Mouse (Mus musculus) lung, adult 2 months (tissue): ENCODE measurements at regions not wholly inside any gene's neighbourhood (a gene's known extent, or its start where the extent isn't known, plus 50 kb on each side); places are given as distances from the start of the nearest gene placed in this dataset.

Experiments
- DNase-seq: peaks from one replicate; pipeline ENCODE4 v3.0.0; 2022
- H3K4me1 ChIP-seq: fragments of 200-500 bp; 2 replicates; pipeline ENCODE4 v1.6.1; 2011; ENCODE audit warnings: low read length; ENCODE audit not compliant: control insufficient read depth, insufficient read depth
- H3K4me3 ChIP-seq: fragments of 200-500 bp; replicated peaks from 2 replicates; pipeline ENCODE3; 2011; ENCODE audit warnings: low read depth, mild to moderate bottlenecking, control low read depth, low read length; ENCODE audit errors: extremely low read depth
- CTCF ChIP-seq: fragments of 200-500 bp; IDR thresholded peaks from 2 replicates; pipeline ENCODE4 v1.5.1; 2011; ENCODE audit warnings: mild to moderate bottlenecking, low read length, control low read depth; ENCODE audit not compliant: insufficient read depth
- POLR2A ChIP-seq: fragments of 200-500 bp; IDR thresholded peaks from 2 replicates; pipeline ENCODE4 v1.6.1; 2011; ENCODE audit warnings: low read depth, mild to moderate bottlenecking, control low read depth, low read length, borderline replicate concordance; ENCODE audit errors: extremely low read depth
- WGBS: fragments of 180-500 bp; shearing (Covaris S2); methylation state at CpG from one replicate; pipeline ENCODE4 v1.1.7; 2018; 5-methylcytosine and 5-hydroxymethylcytosine counted together

- WGBS: 52% methylated on average over 4 of the region's 4 CpGs
- no peaks in the 10 kb centered on the region for H3K4me1 ChIP-seq
- no peak overlapping the region for H3K4me3 ChIP-seq
- no peak for DNase-seq
- TF ChIP-seq CTCF: no peak
- TF ChIP-seq POLR2A: no peak
These were observed 382.0 kb upstream of the Noct start for GRCm38 (mm10) chr3:50842216-50842615.

- no peak for DNase-seq
- TF ChIP-seq CTCF (no peak), POLR2A (no peak)
- Histone ChIP-seq H3K4me1 (no peaks in the 10 kb centered on the region), H3K4me3 (no peak overlapping the region)
- WGBS: 78% methylated on average over 8 of the region's 8 CpGs
These were observed 379.4 kb upstream of the Noct start for GRCm38 (mm10) chr3:50844835-50845301.

GRCm38 (mm10) chr3:50845311-50845710 lies 378.9 kb upstream of the Noct start:
- H3K4me1 ChIP-seq: no peaks in the 10 kb centered on the region
- TF ChIP-seq CTCF: no peak
- TF ChIP-seq POLR2A: no peak
- 78% methylated on average over 2 of the region's 2 CpGs for WGBS
- DNase-seq: no peak
- H3K4me3 ChIP-seq: no peak overlapping the region

GRCm38 (mm10) chr3:50848528-50848927 lies 375.7 kb upstream of the Noct start:
- 39% methylated on average over 3 of the region's 3 CpGs for WGBS
- Histone ChIP-seq H3K4me1 (no peaks in the 10 kb centered on the region), H3K4me3 (no peak overlapping the region)
- DNase-seq: no peak
- TF ChIP-seq POLR2A (no peak), CTCF (no peak)

- no peak for DNase-seq
- WGBS: 75% methylated on average over 5 of the region's 5 CpGs
- Histone ChIP-seq H3K4me1 (no peaks in the 10 kb centered on the region), H3K4me3 (no peak overlapping the region)
- TF ChIP-seq POLR2A: no peak
- no peak for TF ChIP-seq CTCF
These were observed 373.1 kb upstream of the Noct start for GRCm38 (mm10) chr3:50851083-50851637.

GRCm38 (mm10) chr3:50867105-50867504 lies 357.1 kb upstream of the Noct start:
- 92% methylated on average over 1 of the region's 1 CpGs for WGBS
- no peak overlapping the region for H3K4me3 ChIP-seq
- TF ChIP-seq CTCF (no peak), POLR2A (no peak)
- DNase-seq: no peak
- H3K4me1 ChIP-seq: no peaks in the 10 kb centered on the region

GRCm38 (mm10) chr3:50869211-50869610 lies 355.0 kb upstream of the Noct start:
- TF ChIP-seq CTCF (no peak), POLR2A (no peak)
- 83% methylated on average over 3 of the region's 3 CpGs for WGBS
- H3K4me1 ChIP-seq: no peaks in the 10 kb centered on the region
- no peak overlapping the region for H3K4me3 ChIP-seq
- no peak for DNase-seq

- H3K4me3 ChIP-seq: no peak overlapping the region
- no peaks in the 10 kb centered on the region for H3K4me1 ChIP-seq
- no peak for TF ChIP-seq POLR2A
- WGBS: 64% methylated on average over 4 of the region's 4 CpGs
- DNase-seq: no peak
These were observed 345.2 kb upstream of the Noct start for GRCm38 (mm10) chr3:50879050-50879449.

GRCm38 (mm10) chr3:50879595-50879994 lies 344.7 kb upstream of the Noct start:
- H3K4me1 ChIP-seq: no peaks in the 10 kb centered on the region
- DNase-seq: no peak
- no peak overlapping the region for H3K4me3 ChIP-seq
- no peak for TF ChIP-seq POLR2A
- TF ChIP-seq CTCF: no peak
- 70% methylated on average over 8 of the region's 8 CpGs for WGBS

GRCm38 (mm10) chr3:50881437-50882248 lies 342.6 kb upstream of the Noct start:
- no peaks in the 10 kb centered on the region for H3K4me1 ChIP-seq
- TF ChIP-seq CTCF (no peak), POLR2A (no peak)
- no peak for DNase-seq
- WGBS: 43% methylated on average over 9 of the region's 9 CpGs
- no peak overlapping the region for H3K4me3 ChIP-seq
